Mouse (Mus musculus): Measurements from ENCODE around the gene Gpn1. TPM values are rescaled to one million over a fixed set of nuclear protein-coding genes. Genes with fewer than 3 reads are reported as not detected.

Gene Gpn1
- total RNA-seq, 2 experiments from 2014 or later, result 29.7 to 30.4 TPM

DNA sequence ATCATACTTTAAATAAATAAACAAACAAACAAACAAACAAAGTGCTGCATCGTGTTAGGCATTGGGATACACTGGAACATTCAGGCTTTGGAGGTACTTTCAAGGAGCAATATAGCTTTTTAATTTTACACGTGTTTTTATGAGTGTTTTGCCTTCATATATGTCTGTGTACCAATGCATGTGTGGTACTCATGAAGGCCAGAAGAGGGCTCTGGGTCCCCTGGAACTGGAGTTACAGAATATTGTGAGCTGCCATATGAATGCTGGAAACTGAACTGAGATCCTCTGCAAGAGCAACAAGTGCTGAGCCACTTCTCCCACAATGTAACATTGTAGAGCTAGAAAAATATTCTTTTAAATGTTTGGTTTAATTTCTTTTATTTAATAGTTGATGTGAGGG, 40.7 kb downstream of the Gpn1 start:
- no peak for DNase-seq (ENCODE audit: low spot score in 2 of 2)

DNA sequence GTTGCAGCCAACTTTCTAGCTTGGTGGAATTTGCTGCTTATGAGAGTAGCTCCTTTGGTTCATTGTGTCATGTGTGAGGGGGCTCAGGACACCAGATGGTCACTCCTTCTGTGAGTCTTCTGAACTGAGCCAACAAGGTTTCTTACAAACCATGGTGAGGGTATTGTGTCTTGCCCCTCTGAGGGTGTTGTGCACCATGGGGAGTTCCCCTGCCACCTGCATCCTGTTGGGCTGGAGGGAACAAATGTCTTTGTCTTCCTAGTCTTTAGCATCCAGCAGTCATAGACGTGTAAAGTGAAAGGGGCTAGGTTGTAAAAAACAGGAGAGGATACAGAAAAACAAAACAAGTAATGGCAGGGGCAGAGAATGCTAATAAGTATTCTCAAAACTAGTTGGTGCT, 64.9 kb downstream of the Gpn1 start:
- no peak for DNase-seq (ENCODE audit: low spot score in 2 of 2)

DNA sequence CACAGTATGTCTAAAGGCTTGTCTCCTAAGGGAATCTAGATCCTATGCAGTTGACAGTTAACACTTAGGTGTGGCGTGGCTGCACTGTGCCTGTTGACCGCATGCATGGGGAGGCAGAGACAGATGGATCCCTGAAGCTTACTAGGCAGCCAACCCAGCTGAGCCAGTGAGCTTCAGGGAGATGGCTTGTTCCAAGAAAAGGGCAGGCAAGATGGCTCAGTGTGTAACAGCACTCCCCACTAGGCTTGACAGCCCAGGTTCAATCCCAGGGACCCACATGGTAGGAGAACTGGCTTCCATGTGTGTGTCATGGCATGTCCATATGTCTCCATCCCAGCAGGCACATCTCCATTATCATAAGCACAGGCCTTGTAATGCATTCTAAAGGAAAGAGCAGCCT, 65.8 kb downstream of the Gpn1 start:
- no peak for DNase-seq (ENCODE audit: low spot score in 2 of 2)

DNA sequence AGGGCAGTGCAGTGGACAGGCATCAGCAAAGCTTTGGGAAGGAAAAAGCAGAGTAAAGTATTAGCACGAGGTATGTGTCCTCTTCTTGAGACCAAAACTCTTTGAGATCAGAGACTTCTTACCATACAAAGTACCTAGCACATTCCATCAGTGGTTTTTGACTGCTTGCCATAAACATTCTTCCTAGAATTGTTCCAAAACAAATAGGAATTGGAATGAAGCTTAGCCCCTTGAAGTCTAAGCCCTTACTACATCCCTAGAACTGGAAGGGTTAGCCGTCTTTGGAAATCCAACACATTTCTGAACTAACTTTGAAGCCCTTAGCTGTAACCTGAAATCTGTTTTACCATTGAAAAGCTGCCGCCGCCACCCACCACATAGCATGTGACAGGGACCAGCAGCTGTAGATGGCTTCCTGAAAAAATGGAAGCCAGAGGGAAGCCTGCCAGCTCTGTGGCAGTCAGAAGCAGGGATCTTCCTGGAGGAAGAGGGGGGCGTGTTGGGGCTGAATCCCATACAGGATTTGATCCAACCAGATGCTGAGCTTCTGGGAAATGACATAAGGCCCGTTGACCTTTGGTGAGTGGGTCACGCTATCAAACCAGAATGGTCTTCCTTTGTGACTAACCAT, 67.6 kb downstream of the Gpn1 start:
- peak; percentile 73 to 76 for DNase-seq (ENCODE audit: low spot score in 2 of 2)

Other genes with a start within 250 kb of the Gpn1 start
- 1 to 10 TPM; 1.3 to 1.9 TPM for gene Krtcap3, start 243.1 kb upstream of the Gpn1 start, total RNA-seq (2021)
- 10 to 100 TPM; 76.4 to 83.3 TPM for gene Ift172, start 203.6 kb upstream of the Gpn1 start, total RNA-seq (2021)
- gene Fndc4, start 198.7 kb upstream of the Gpn1 start, total RNA-seq (2021), result 100 to 1,000 TPM; 160 to 164 TPM
- under 1 TPM; 0.21 to 0.53 TPM for gene Gckr, start 197.3 kb upstream of the Gpn1 start, total RNA-seq (2021)
- gene Zfp512, start 42.3 kb upstream of the Gpn1 start, total RNA-seq (2021), result 10 to 100 TPM; 41.6 to 46.0 TPM
- gene 4930548H24Rik, start 9.0 kb upstream of the Gpn1 start, total RNA-seq (2021), result under 1 TPM; 0.16 to 0.21 TPM
- gene Slc4a1ap, start 32.3 kb downstream of the Gpn1 start, total RNA-seq (2021), result 10 to 100 TPM; 51.5 to 53.4 TPM
- 10 to 100 TPM; 17.5 to 17.7 TPM for gene Supt7l, start 33.1 kb downstream of the Gpn1 start, total RNA-seq (2021)
- 100 to 1,000 TPM; 109 to 114 TPM for gene Mrpl33, start 102.2 kb downstream of the Gpn1 start, total RNA-seq (2021)
- 1 to 10 TPM; 3.4 to 5.9 TPM for gene Rbks, start 202.9 kb downstream of the Gpn1 start, total RNA-seq (2021)
- gene Babam2, start 202.9 kb downstream of the Gpn1 start, total RNA-seq (2021), result 10 to 100 TPM; 39.9 to 41.3 TPM